Mouse (Mus musculus) kidney, postnatal 0 days (tissue): Measurements from ENCODE around the gene Blm. TPM values are rescaled to one million over a fixed set of nuclear protein-coding genes. Genes with fewer than 3 reads are reported as not detected.

Source experiments
- ATAC-seq: fragments of 200-750 bp; cut with Nextera tagmentation; replicated peaks from 2 replicates; pipeline ENCODE4 v1.8.0; 2017; ENCODE audit warnings: low read depth, moderate number of reproducible peaks, moderate TSS enrichment, moderate library complexity; ENCODE audit not compliant: low FRiP score
- DNase-seq: peaks from one replicate; pipeline ENCODE4 v3.0.0-alpha.2; 2016; ENCODE audit warnings: low spot score
- H3K27ac ChIP-seq: fragments of 300-500 bp; sonication (generic); 2 replicates; pipeline ENCODE4 v1.5.1; 2014; ENCODE audit warnings: mild to moderate bottlenecking
- H3K27me3 ChIP-seq: fragments of 300-500 bp; sonication (generic); 2 replicates; pipeline ENCODE4 v1.6.1; 2014; ENCODE audit warnings: low read length, mixed read lengths; ENCODE audit not compliant: insufficient read depth
- H3K36me3 ChIP-seq: fragments of 300-500 bp; sonication (generic); 2 replicates; pipeline ENCODE4 v1.6.1; 2014; ENCODE audit warnings: low read length, mixed read lengths; ENCODE audit not compliant: insufficient read depth
- H3K4me1 ChIP-seq: fragments of 300-500 bp; sonication (generic); replicated peaks from 2 replicates; pipeline ENCODE4 v1.6.1; 2014; ENCODE audit warnings: antibody characterized with exemption, low read length, mixed read lengths; ENCODE audit not compliant: insufficient read depth
- H3K4me2 ChIP-seq: fragments of 300-500 bp; sonication (generic); 2 replicates; pipeline ENCODE4 v1.6.1; 2014; ENCODE audit warnings: mild to moderate bottlenecking, low read length, moderate library complexity, mixed read lengths
- H3K4me3 ChIP-seq: fragments of 300-500 bp; sonication (generic); replicated peaks from 2 replicates; pipeline ENCODE4 v1.5.1; 2014; ENCODE audit warnings: low read depth, low read length
- H3K9ac ChIP-seq: fragments of 300-500 bp; sonication (generic); 2 replicates; pipeline ENCODE4 v1.6.1; 2014; ENCODE audit warnings: low read depth, low read length
- H3K9me3 ChIP-seq: fragments of 300-500 bp; sonication (generic); replicated peaks from 2 replicates; pipeline ENCODE4 v1.6.1; 2016; ENCODE audit warnings: low read length, inconsistent platforms, mixed read lengths
- CTCF ChIP-seq: IDR thresholded peaks from 2 replicates; pipeline ENCODE4 v1.5.1; 2016; ENCODE audit warnings: antibody characterized with exemption, low read depth, mild to moderate bottlenecking, moderate library complexity
- WGBS: fragments of 180-500 bp; shearing (Covaris S2); extraction: QIAGEN DNeasy Blood & Tissue Kit; methylation state at CpG from one replicate; pipeline ENCODE4 v1.1.7; 2014; 5-methylcytosine and 5-hydroxymethylcytosine counted together
- polyA plus RNA-seq: library from polyadenylated mRNA; unstranded; fragments of >200 nt; fragmentation: Nextera tagmentation; extraction: Ambion mirVana; gene quantifications from 2 replicates; pipeline ENCODE4 v1.2.1, GENCODE M21; 2015

The Blm gene
- polyA plus RNA-seq, 1 experiment from 2014 or later, result 6.7 TPM

DNA sequence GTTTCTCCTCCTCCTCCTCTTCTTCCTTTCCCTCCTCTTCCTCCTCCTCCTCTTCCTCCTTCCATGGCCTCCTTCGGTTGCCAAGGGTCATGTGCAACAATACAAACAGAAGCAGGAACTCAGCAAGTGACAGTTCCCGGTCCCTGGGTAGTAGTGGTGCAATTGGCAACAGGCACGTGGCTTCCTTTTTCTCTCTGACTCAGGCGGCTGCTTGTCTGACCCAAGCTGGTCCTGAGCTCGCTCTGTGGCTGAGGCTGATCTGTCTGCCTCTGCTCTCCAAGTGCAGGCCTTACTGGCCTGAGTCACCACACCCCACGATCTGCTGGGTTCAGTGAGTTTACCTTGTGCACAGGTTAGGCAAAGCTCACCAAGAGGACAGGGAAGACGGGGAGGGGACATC, 108.6 kb downstream of the Blm start:
- Histone ChIP-seq H3K27ac (no peak overlapping the region), H3K4me1 (no peaks in the 10 kb centered on the region), H3K9me3 (no peaks in the 10 kb centered on the region), H3K27me3 (no peaks in the 10 kb centered on the region), H3K9ac (no peak overlapping the region), H3K36me3 (no peaks in the 10 kb centered on the region), H3K4me3 (no peak overlapping the region), H3K4me2 (no peak overlapping the region)
- no peak for TF ChIP-seq CTCF
- ATAC-seq, result no peak
- DNase-seq, result no peak
- 55% methylated on average over 7 of the region's 7 CpGs for WGBS

- no peak overlapping the region for H3K9ac ChIP-seq
- no peak overlapping the region for H3K27ac ChIP-seq
- no peaks in the 10 kb centered on the region for H3K9me3 ChIP-seq
- 84% methylated on average over 6 of the region's 6 CpGs for WGBS
- no peaks in the 10 kb centered on the region for H3K36me3 ChIP-seq
- DNase-seq (no peak), ATAC-seq (no peak)
- no peaks in the 10 kb centered on the region for H3K4me1 ChIP-seq
- peak; percentile 51; the same call in 1 of the 2 replicates for TF ChIP-seq CTCF
- no peak overlapping the region for H3K4me3 ChIP-seq
- no peaks in the 10 kb centered on the region for H3K27me3 ChIP-seq
- H3K4me2 ChIP-seq, result no peak overlapping the region
Measured at GRCm38 (mm10) chr7:80424722-80425121, 110.2 kb downstream of the Blm start.

DNA sequence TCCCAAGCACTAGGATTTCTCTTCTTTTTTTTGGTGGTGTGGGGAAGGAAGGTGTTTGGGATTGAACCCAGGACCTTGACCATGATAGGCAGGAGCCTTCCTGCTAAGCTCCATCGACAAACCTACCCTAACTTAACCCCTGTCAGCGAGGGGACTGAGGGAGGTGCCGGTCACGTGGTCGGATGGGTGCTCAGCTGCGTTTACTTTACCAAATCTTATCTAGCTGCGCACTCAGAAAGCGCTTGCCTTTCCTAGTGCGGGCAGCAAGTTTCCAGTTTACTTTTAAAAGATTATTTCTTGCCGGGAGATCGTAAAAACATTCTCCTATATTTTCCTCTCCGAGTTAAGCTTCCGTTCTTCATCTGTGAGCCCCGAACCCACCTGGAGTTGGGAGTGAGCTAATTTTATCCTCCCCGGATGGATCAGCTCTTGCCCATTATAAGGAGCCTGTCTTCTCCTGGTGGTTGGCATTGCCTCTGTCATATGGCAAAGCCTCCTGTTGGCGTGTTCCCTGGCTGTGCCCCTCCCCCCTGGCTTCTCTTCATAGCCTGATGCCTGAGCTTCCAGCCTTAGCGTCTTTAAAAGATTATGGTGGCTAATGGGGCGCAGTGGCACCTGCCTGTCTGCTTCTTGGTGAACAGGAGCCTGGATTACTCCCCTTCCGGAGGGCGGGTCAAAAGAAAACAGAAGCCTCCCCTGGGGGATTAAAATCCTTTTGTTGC, 112.0 kb downstream of the Blm start:
- Histone ChIP-seq H3K9ac (0 out of 2 replicates have a peak overlapping the region, but pooled peaks have one; percentile 3), H3K4me1 (no peaks in the 10 kb centered on the region), H3K4me3 (no peak overlapping the region), H3K27me3 (no peaks in the 10 kb centered on the region), H3K4me2 (peak overlapping the region; percentile 38), H3K27ac (no peak overlapping the region), H3K36me3 (no peaks in the 10 kb centered on the region), H3K9me3 (no peaks in the 10 kb centered on the region)
- WGBS, result 25% methylated on average over 20 of the region's 20 CpGs
- no peak for TF ChIP-seq CTCF
- no peak for DNase-seq
- ATAC-seq, result no peak

- WGBS, result 95% methylated on average over 6 of the region's 6 CpGs
- TF ChIP-seq CTCF, result no peak
- DNase-seq, result no peak
- Histone ChIP-seq H3K27me3 (no peaks in the 10 kb centered on the region), H3K4me2 (no peak overlapping the region), H3K9ac (no peak overlapping the region), H3K36me3 (no peaks in the 10 kb centered on the region), H3K4me1 (no peaks in the 10 kb centered on the region), H3K27ac (no peak overlapping the region), H3K4me3 (no peak overlapping the region), H3K9me3 (no peaks in the 10 kb centered on the region)
- no peak for ATAC-seq
Measured at GRCm38 (mm10) chr7:80421576-80421975, 113.3 kb downstream of the Blm start.

DNA sequence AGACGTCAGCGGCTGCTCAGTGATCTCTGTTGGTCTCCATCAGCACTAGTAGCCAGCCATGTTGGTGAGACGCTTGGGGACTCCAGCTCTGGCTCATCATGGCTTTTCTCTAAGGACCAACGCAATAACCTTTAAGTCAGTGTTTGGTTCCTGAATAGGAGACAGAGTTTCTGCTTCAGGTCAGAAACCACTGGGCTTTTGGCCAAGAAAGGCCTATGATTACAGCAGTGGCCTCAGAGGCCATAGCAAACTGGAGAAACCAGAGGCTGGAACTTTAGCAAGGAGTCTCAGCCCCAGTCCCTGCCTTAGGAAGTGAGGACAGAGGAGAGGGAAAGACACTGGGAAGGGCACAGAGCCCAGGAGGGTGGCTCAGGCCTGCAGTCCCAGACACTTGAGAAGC, 114.3 kb downstream of the Blm start:
- no peak for TF ChIP-seq CTCF
- DNase-seq (no peak), ATAC-seq (no peak)
- Histone ChIP-seq H3K36me3 (no peaks in the 10 kb centered on the region), H3K4me2 (no peak overlapping the region), H3K27me3 (no peaks in the 10 kb centered on the region), H3K4me3 (no peak overlapping the region), H3K27ac (no peak overlapping the region), H3K9me3 (no peaks in the 10 kb centered on the region), H3K4me1 (no peaks in the 10 kb centered on the region), H3K9ac (no peak overlapping the region)
- WGBS, result 79% methylated on average over 4 of the region's 4 CpGs

- DNase-seq (no peak), ATAC-seq (0 out of 2 replicates have a peak, but pooled peaks have one; percentile 13)
- TF ChIP-seq CTCF, result no peak
- H3K4me1 ChIP-seq, result no peaks in the 10 kb centered on the region
- no peaks in the 10 kb centered on the region for H3K27me3 ChIP-seq
- H3K4me3 ChIP-seq, result no peak overlapping the region
- WGBS, result 41% methylated on average over 3 of the region's 3 CpGs
- H3K36me3 ChIP-seq, result no peaks in the 10 kb centered on the region
- no peak overlapping the region for H3K9ac ChIP-seq
- no peaks in the 10 kb centered on the region for H3K9me3 ChIP-seq
- H3K27ac ChIP-seq, result no peak overlapping the region
- H3K4me2 ChIP-seq, result no peak overlapping the region
Measured at GRCm38 (mm10) chr7:80419278-80419677, 115.6 kb downstream of the Blm start.

DNA sequence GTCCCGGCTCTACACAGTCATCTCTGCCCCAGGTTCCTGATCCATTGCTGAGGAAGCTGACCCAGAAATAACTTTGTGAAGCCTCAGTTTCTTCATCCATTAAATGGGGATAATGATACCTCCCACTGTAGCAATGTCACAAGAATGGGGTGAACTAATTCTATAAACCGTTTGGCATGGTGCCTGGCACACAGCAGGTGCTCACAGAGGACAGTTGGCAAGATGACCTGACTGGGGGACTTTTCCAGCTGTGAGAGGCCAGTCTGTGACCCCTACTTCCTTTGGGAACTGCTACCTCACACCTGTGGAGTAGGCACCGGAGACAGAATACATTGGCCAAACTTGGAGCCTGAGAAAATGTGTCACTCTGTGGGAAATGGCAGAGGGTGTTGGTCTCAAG, 116.9 kb downstream of the Blm start:
- no peak for TF ChIP-seq CTCF
- no peaks in the 10 kb centered on the region for H3K9me3 ChIP-seq
- WGBS, result 83% methylated on average over 3 of the region's 3 CpGs
- H3K4me2 ChIP-seq, result no peak overlapping the region
- no peak overlapping the region for H3K27ac ChIP-seq
- H3K9ac ChIP-seq, result no peak overlapping the region
- DNase-seq, result no peak
- H3K4me1 ChIP-seq, result no peaks in the 10 kb centered on the region
- no peaks in the 10 kb centered on the region for H3K27me3 ChIP-seq
- ATAC-seq, result no peak
- H3K4me3 ChIP-seq, result no peak overlapping the region
- no peaks in the 10 kb centered on the region for H3K36me3 ChIP-seq
